Mouse (Mus musculus) midbrain, embryonic 12.5 days (tissue): ENCODE results near the gene Tox2. TPM values are rescaled to one million over a fixed set of nuclear protein-coding genes. Genes with fewer than 3 reads are reported as not detected.
A peak's percentile ranks its signal among the peaks of the same experiment; 100 is the strongest.

Source experiments
- ATAC-seq: fragments of 200-750 bp; cut with Nextera tagmentation; 2 replicates; pipeline ENCODE4 v1.8.0; 2017; ENCODE audit warnings: low read depth, moderate TSS enrichment, moderate library complexity; ENCODE audit not compliant: low FRiP score
- H3K27ac ChIP-seq: fragments of 300-500 bp; sonication (generic); replicated peaks from 2 replicates; pipeline ENCODE4 v1.5.1; 2016; ENCODE audit warnings: mild to moderate bottlenecking
- H3K27me3 ChIP-seq: fragments of 300-500 bp; sonication (generic); 2 replicates; pipeline ENCODE4 v1.6.1; 2016; ENCODE audit warnings: mild to moderate bottlenecking
- H3K36me3 ChIP-seq: fragments of 300-500 bp; sonication (generic); 2 replicates; pipeline ENCODE4 v1.6.1; 2016
- H3K4me1 ChIP-seq: fragments of 300-500 bp; sonication (generic); 2 replicates; pipeline ENCODE4 v1.6.1; 2016
- H3K4me2 ChIP-seq: fragments of 300-500 bp; sonication (generic); replicated peaks from 2 replicates; pipeline ENCODE4 v1.6.1; 2016; ENCODE audit warnings: mild to moderate bottlenecking, moderate library complexity
- H3K4me3 ChIP-seq: fragments of 300-500 bp; sonication (generic); 2 replicates; pipeline ENCODE4 v1.5.1; 2016; ENCODE audit warnings: mild to moderate bottlenecking
- H3K9ac ChIP-seq: fragments of 300-500 bp; sonication (generic); replicated peaks from 2 replicates; pipeline ENCODE4 v1.6.1; 2016; ENCODE audit warnings: mild to moderate bottlenecking, moderate library complexity
- H3K9me3 ChIP-seq: fragments of 300-500 bp; sonication (generic); 2 replicates; pipeline ENCODE4 v1.6.1; 2016; ENCODE audit warnings: mild to moderate bottlenecking
- WGBS: fragments of 180-500 bp; shearing (Covaris S2); methylation state at CpG from one replicate; pipeline ENCODE4 v1.1.7; 2016; 5-methylcytosine and 5-hydroxymethylcytosine counted together
- polyA plus RNA-seq: library from polyadenylated mRNA; unstranded; fragments of >200 nt; fragmentation: Nextera tagmentation; extraction: Ambion mirVana; gene quantifications from 2 replicates; pipeline ENCODE4 v1.2.1, GENCODE M21; 2016

Gene Tox2
- polyA plus RNA-seq: 38.1 and 39.4 TPM in 2 replicates

- no peaks in the 10 kb centered on the region for H3K36me3 ChIP-seq
- peak within 1 kb of the TSS; percentile 73 for H3K4me3 ChIP-seq
- H3K27ac ChIP-seq: peak within 1 kb of the TSS; percentile 85
- under 1% methylated on average over 56 of the region's 79 CpGs for WGBS
- peaks cover 42% of the 10 kb centered on the region for H3K4me1 ChIP-seq
- peaks cover 8% of the 10 kb centered on the region; the same call in 1 of the 2 replicates for H3K9me3 ChIP-seq
- H3K4me2 ChIP-seq: peak within 1 kb of the TSS; percentile 84
- peaks cover 33% of the 10 kb centered on the region; the same call in 1 of the 2 replicates for H3K27me3 ChIP-seq
- peak within 1 kb of the TSS; percentile 83 for H3K9ac ChIP-seq
- peak; percentile 86 for ATAC-seq
Observed at GRCm38 (mm10) chr2:163202884-163203634, at the start of gene Tox2. Tox2 (plus strand) TSS chr2:163203125.

DNA sequence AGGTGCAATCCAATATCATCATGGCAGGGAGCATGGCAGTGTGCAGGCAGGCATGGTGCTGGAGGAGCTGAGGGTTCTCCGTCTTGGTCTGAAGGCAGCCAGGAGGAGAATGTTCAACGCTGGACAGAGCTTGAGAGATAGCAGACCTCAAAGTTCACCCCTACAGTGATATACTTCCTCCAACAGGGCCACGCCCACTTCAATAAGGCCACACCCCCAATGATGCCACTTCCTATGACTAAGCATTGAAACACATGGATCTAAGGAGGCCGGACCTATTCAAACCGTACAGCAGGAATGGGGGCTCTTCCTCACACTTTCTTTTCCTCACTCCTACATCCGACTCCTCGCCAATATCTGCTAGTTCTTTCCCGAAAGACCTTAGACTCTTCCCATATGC, 48.3 kb upstream of the Tox2 start:
- no peak overlapping the region for H3K4me2 ChIP-seq
- H3K27me3 ChIP-seq: no peaks in the 10 kb centered on the region; the same call in 1 of the 2 replicates
- 0 out of 2 replicates have a peak, but pooled peaks cover 4% of the 10 kb centered on the region for H3K9me3 ChIP-seq
- 96% methylated on average over 8 of the region's 8 CpGs for WGBS
- H3K4me1 ChIP-seq: peaks cover 19% of the 10 kb centered on the region
- no peak overlapping the region for H3K4me3 ChIP-seq
- no peak overlapping the region for H3K9ac ChIP-seq
- no peak overlapping the region for H3K27ac ChIP-seq
- ATAC-seq: no peak
- H3K36me3 ChIP-seq: no peaks in the 10 kb centered on the region

DNA sequence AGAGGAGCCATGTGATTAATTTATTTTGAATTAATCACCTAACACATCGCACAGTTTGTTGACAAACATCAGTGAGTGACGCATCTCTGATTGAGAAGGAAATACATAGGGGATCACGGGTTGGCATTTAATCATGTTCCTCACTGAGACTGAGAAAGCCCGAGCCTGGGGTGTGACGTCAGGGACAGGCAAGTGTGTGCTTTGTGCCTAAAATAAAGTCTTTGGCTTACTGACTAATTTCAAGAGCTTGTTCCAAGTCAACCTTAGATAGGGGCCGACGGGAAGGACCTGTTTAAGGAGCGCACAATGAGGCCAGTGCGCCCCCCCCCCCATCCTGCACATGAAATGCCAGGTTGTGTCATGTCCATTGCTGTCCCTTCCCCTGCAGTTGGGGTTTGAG, 43.9 kb upstream of the Tox2 start:
- H3K9me3 ChIP-seq: 0 out of 2 replicates have a peak, but pooled peaks cover 7% of the 10 kb centered on the region
- ATAC-seq: no peak
- no peak overlapping the region for H3K4me3 ChIP-seq
- H3K36me3 ChIP-seq: no peaks in the 10 kb centered on the region
- H3K27ac ChIP-seq: no peak overlapping the region
- H3K4me2 ChIP-seq: no peak overlapping the region
- whole genome bisulfite sequencing: 93% methylated on average over 9 of the region's 9 CpGs
- H3K4me1 ChIP-seq: no peaks in the 10 kb centered on the region
- H3K9ac ChIP-seq: no peak overlapping the region
- H3K27me3 ChIP-seq: no peaks in the 10 kb centered on the region; the same call in 1 of the 2 replicates

- peaks cover 7% of the 10 kb centered on the region for H3K4me1 ChIP-seq
- H3K27me3 ChIP-seq: peaks cover 8% of the 10 kb centered on the region; the same call in 1 of the 2 replicates
- no peak overlapping the region for H3K4me3 ChIP-seq
- 94% methylated on average over 10 of the region's 10 CpGs for WGBS
- H3K4me2 ChIP-seq: no peak overlapping the region
- H3K9me3 ChIP-seq: 0 out of 2 replicates have a peak, but pooled peaks cover 3% of the 10 kb centered on the region
- no peaks in the 10 kb centered on the region for H3K36me3 ChIP-seq
- no peak overlapping the region for H3K9ac ChIP-seq
- no peak overlapping the region for H3K27ac ChIP-seq
- ATAC-seq: no peak
Observed at GRCm38 (mm10) chr2:163164461-163164990, 38.4 kb upstream of the Tox2 start.

GRCm38 (mm10) chr2:163166067-163166805, 36.7 kb upstream of the Tox2 start:
- H3K9ac ChIP-seq: no peak overlapping the region
- WGBS: 70% methylated on average over 13 of the region's 13 CpGs
- ATAC-seq: 0 out of 2 replicates have a peak, but pooled peaks have one; percentile 16
- H3K27ac ChIP-seq: no peak overlapping the region
- peaks cover 9% of the 10 kb centered on the region for H3K4me1 ChIP-seq
- no peak overlapping the region for H3K4me2 ChIP-seq
- H3K9me3 ChIP-seq: 0 out of 2 replicates have a peak, but pooled peaks cover 3% of the 10 kb centered on the region
- peaks cover 8% of the 10 kb centered on the region; the same call in 1 of the 2 replicates for H3K27me3 ChIP-seq
- no peak overlapping the region for H3K4me3 ChIP-seq
- H3K36me3 ChIP-seq: no peaks in the 10 kb centered on the region

GRCm38 (mm10) chr2:163171891-163172290, 31.0 kb upstream of the Tox2 start:
- 88% methylated on average over 11 of the region's 11 CpGs for WGBS
- H3K4me2 ChIP-seq: no peak overlapping the region
- peaks cover 7% of the 10 kb centered on the region; the same call in 1 of the 2 replicates for H3K27me3 ChIP-seq
- no peak overlapping the region for H3K9ac ChIP-seq
- peaks cover 14% of the 10 kb centered on the region for H3K4me1 ChIP-seq
- H3K4me3 ChIP-seq: no peak overlapping the region
- H3K27ac ChIP-seq: 0 out of 2 replicates have a peak overlapping the region, but pooled peaks have one; percentile 15
- no peaks in the 10 kb centered on the region for H3K9me3 ChIP-seq
- no peak for ATAC-seq
- no peaks in the 10 kb centered on the region for H3K36me3 ChIP-seq

DNA sequence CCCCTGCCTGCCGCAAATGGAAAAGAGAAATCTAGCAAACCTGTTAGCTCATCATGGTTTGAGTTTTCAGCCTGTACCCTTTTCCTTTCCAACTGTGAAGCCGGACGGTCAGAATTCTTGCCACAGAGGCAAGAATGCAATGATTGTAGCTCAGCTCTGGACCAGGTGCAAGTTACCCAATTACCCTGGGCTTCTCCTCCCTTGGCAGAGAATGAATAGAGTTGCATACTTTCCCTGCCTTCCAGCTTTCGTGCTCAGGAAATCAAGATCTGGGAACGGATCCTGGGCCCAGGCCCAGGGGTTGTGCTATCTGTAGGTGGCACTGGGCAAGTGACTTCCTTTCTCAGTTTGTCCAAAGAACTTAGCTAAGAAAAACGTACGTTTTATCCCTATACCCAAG, 28.9 kb upstream of the Tox2 start:
- H3K4me2 ChIP-seq: no peak overlapping the region
- no peaks in the 10 kb centered on the region for H3K36me3 ChIP-seq
- H3K4me1 ChIP-seq: peaks cover 12% of the 10 kb centered on the region
- ATAC-seq: no peak
- 75% methylated on average over 7 of the region's 7 CpGs for WGBS
- H3K27ac ChIP-seq: no peak overlapping the region
- peaks cover 7% of the 10 kb centered on the region; the same call in 1 of the 2 replicates for H3K27me3 ChIP-seq
- no peak overlapping the region for H3K9ac ChIP-seq
- H3K4me3 ChIP-seq: no peak overlapping the region
- no peaks in the 10 kb centered on the region for H3K9me3 ChIP-seq

GRCm38 (mm10) chr2:163175831-163176230, 27.1 kb upstream of the Tox2 start:
- Histone ChIP-seq H3K27me3 (peaks cover 7% of the 10 kb centered on the region; the same call in 1 of the 2 replicates), H3K4me1 (peaks cover 5% of the 10 kb centered on the region; the same call in 1 of the 2 replicates), H3K27ac (no peak overlapping the region), H3K9me3 (no peaks in the 10 kb centered on the region), H3K9ac (no peak overlapping the region), H3K36me3 (no peaks in the 10 kb centered on the region), H3K4me2 (no peak overlapping the region), H3K4me3 (no peak overlapping the region)
- no peak for ATAC-seq
- WGBS: 93% methylated on average over 8 of the region's 8 CpGs

GRCm38 (mm10) chr2:163176502-163176901, 26.4 kb upstream of the Tox2 start:
- H3K4me1 ChIP-seq: peaks cover 5% of the 10 kb centered on the region; the same call in 1 of the 2 replicates
- 82% methylated on average over 7 of the region's 7 CpGs for WGBS
- no peak overlapping the region for H3K27ac ChIP-seq
- peaks cover 6% of the 10 kb centered on the region; the same call in 1 of the 2 replicates for H3K27me3 ChIP-seq
- no peak overlapping the region for H3K9ac ChIP-seq
- no peak overlapping the region for H3K4me3 ChIP-seq
- no peaks in the 10 kb centered on the region for H3K9me3 ChIP-seq
- H3K4me2 ChIP-seq: no peak overlapping the region
- no peaks in the 10 kb centered on the region for H3K36me3 ChIP-seq
- no peak for ATAC-seq

- Histone ChIP-seq H3K9me3 (no peaks in the 10 kb centered on the region), H3K4me3 (no peak overlapping the region), H3K4me2 (no peak overlapping the region), H3K4me1 (peaks cover 29% of the 10 kb centered on the region), H3K9ac (no peak overlapping the region), H3K27me3 (peaks cover 3% of the 10 kb centered on the region; the same call in 1 of the 2 replicates), H3K27ac (no peak overlapping the region), H3K36me3 (no peaks in the 10 kb centered on the region)
- ATAC-seq: no peak
- 64% methylated on average over 11 of the region's 11 CpGs for WGBS
Observed at GRCm38 (mm10) chr2:163187552-163187951, 15.4 kb upstream of the Tox2 start.

DNA sequence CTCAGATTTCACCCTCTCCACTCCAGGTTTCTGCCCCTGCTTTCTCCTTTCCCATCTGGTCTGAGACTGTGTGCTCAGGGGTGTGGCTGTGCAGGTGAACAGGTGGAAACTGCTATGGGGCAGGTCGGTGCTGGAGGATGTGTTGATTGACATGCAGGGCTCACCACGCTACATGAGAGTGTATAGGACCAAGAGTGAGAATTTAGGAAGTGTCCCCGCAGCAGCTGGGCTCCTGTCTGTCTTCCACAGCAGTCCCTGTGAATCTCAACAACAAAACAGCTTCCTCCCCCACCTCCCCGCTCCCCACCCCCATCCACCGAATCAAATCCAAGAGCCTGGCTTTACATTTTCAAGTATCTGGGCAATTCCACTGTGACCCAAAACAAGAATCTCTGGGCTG, 13.3 kb upstream of the Tox2 start:
- no peaks in the 10 kb centered on the region for H3K36me3 ChIP-seq
- H3K4me3 ChIP-seq: no peak overlapping the region
- peak; percentile 42 for ATAC-seq
- no peaks in the 10 kb centered on the region for H3K9me3 ChIP-seq
- peaks cover 8% of the 10 kb centered on the region; the same call in 1 of the 2 replicates for H3K27me3 ChIP-seq
- H3K9ac ChIP-seq: no peak overlapping the region; the same call in 1 of the 2 replicates
- under 1% methylated on average over 5 of the region's 5 CpGs for WGBS
- peak overlapping the region; percentile 27 for H3K4me2 ChIP-seq
- H3K4me1 ChIP-seq: peaks cover 46% of the 10 kb centered on the region
- H3K27ac ChIP-seq: peak overlapping the region; percentile 72
